Mouse (Mus musculus) erythroblast, embryonic 14.5 days (primary cell): Measurements from ENCODE around the gene Elmsan1. TPM values are rescaled to one million over a fixed set of nuclear protein-coding genes. Genes with fewer than 3 reads are reported as not detected.
A peak's percentile ranks its signal among the peaks of the same experiment; 100 is the strongest.
"Not testable (repeated sequence)": the region's sequence is repeated elsewhere in the genome, so short reads cannot be mapped to it uniquely, and the experiment has no call there.

Source experiments
- H3K27me3 ChIP-seq: 2 replicates; pipeline ENCODE4 v1.6.1; 2012; ENCODE audit warnings: inconsistent platforms; ENCODE audit not compliant: control insufficient read depth
- H3K36me3 ChIP-seq: 2 replicates; pipeline ENCODE4 v1.6.1; 2012; ENCODE audit warnings: mild to moderate bottlenecking, inconsistent platforms; ENCODE audit not compliant: control insufficient read depth
- H3K4me1 ChIP-seq: 2 replicates; pipeline ENCODE4 v1.6.1; 2012; ENCODE audit warnings: inconsistent platforms; ENCODE audit not compliant: control insufficient read depth
- H3K4me3 ChIP-seq: replicated peaks from 2 replicates; pipeline ENCODE3; 2012; ENCODE audit warnings: moderate library complexity, mild to moderate bottlenecking, inconsistent platforms
- H3K9me3 ChIP-seq: 2 replicates; pipeline ENCODE4 v1.6.1; 2012; ENCODE audit warnings: low read length, inconsistent platforms, mixed read lengths; ENCODE audit not compliant: control insufficient read depth
- GATA1 ChIP-seq: IDR thresholded peaks from 2 replicates; pipeline ENCODE4 v1.6.1; 2012; ENCODE audit warnings: low read length, inconsistent platforms, mixed read lengths
- TAL1 ChIP-seq: IDR thresholded peaks from 3 replicates; pipeline ENCODE4 v1.6.1; 2012; ENCODE audit warnings: low read length, inconsistent platforms, mixed read lengths
- polyA plus RNA-seq: library from polyadenylated mRNA; stranded (reverse); fragments of >175 nt; gene quantifications from 2 replicates; pipeline ENCODE4 v1.2.3, GENCODE M21; 2012

Gene Elmsan1
- polyA plus RNA-seq, 1 experiment, result 2.8 TPM

GRCm38 (mm10) chr12:84107012-84107411 is 111.7 kb downstream of the Elmsan1 start:
- Histone ChIP-seq H3K27me3 (no peaks in the 10 kb centered on the region), H3K4me3 (no peak overlapping the region), H3K36me3 (no peaks in the 10 kb centered on the region), H3K9me3 (no peaks in the 10 kb centered on the region), H3K4me1 (no peaks in the 10 kb centered on the region; the same call in 1 of the 2 replicates)
- TF ChIP-seq GATA1 (no peak), TAL1 (no peak)

GRCm38 (mm10) chr12:84101493-84101845 is 117.2 kb downstream of the Elmsan1 start:
- no peak for TF ChIP-seq TAL1
- TF ChIP-seq GATA1, result no peak
- Histone ChIP-seq H3K36me3 (no peaks in the 10 kb centered on the region), H3K4me1 (peaks cover 19% of the 10 kb centered on the region), H3K4me3 (peak overlapping the region; percentile 66), H3K27me3 (no peaks in the 10 kb centered on the region), H3K9me3 (no peaks in the 10 kb centered on the region)

- H3K36me3 ChIP-seq, H3K9me3 ChIP-seq, H3K27me3 ChIP-seq: not testable (repeated sequence)
- H3K4me3 ChIP-seq, result peak within 1 kb of the TSS; percentile 66
- H3K4me1 ChIP-seq, result peaks cover 19% of the 10 kb centered on the region
Observed at GRCm38 (mm10) chr12:84100604-84101492, 117.8 kb downstream of the Elmsan1 start, which contains the start of gene Acot6. Acot6 (plus strand) TSS chr12:84100654.

- Histone ChIP-seq H3K4me3 (no peak overlapping the region), H3K4me1 (peaks cover 19% of the 10 kb centered on the region), H3K9me3 (peaks cover 5% of the 10 kb centered on the region; the same call in 1 of the 2 replicates), H3K27me3 (no peaks in the 10 kb centered on the region), H3K36me3 (no peaks in the 10 kb centered on the region)
- TF ChIP-seq GATA1, result no peak
Observed at GRCm38 (mm10) chr12:84100071-84100470, 118.6 kb downstream of the Elmsan1 start.

GRCm38 (mm10) chr12:84099605-84100004 is 119.1 kb downstream of the Elmsan1 start:
- peaks cover 5% of the 10 kb centered on the region; the same call in 1 of the 2 replicates for H3K9me3 ChIP-seq
- TF ChIP-seq TAL1 (no peak), GATA1 (no peak)
- H3K27me3 ChIP-seq, result no peaks in the 10 kb centered on the region
- no peaks in the 10 kb centered on the region for H3K36me3 ChIP-seq
- no peak overlapping the region for H3K4me3 ChIP-seq
- peaks cover 19% of the 10 kb centered on the region for H3K4me1 ChIP-seq

Other genes with a start within 250 kb of the Elmsan1 start
- gene Heatr4, start 234.0 kb downstream of the Elmsan1 start, polyA plus RNA-seq, result not detected in 2 replicates
- 0.05 TPM in 1 of 2 replicates, not detected in the other for gene Acot2, start 231.0 kb downstream of the Elmsan1 start, polyA plus RNA-seq
- gene Acot1, start 209.4 kb downstream of the Elmsan1 start, polyA plus RNA-seq, result 0.01 and 0.05 TPM in 2 replicates
- 0.01 and 0.06 TPM in 2 replicates for gene Acot4, start 180.5 kb downstream of the Elmsan1 start, polyA plus RNA-seq
- not detected in 2 replicates for gene Gm49366, start 179.9 kb downstream of the Elmsan1 start, polyA plus RNA-seq
- gene Acot3, start 166.7 kb downstream of the Elmsan1 start, polyA plus RNA-seq, result 0.02 and 0.05 TPM in 2 replicates
- gene Acot5, start 149.6 kb downstream of the Elmsan1 start, polyA plus RNA-seq, result not detected in 2 replicates
- not detected in 2 replicates for gene Acot6, start 118.2 kb downstream of the Elmsan1 start, polyA plus RNA-seq
- not detected in 2 replicates for gene Dnal1, start 104.5 kb downstream of the Elmsan1 start, polyA plus RNA-seq
- 0.02 and 0.03 TPM in 2 replicates for gene Pnma1, start 70.4 kb downstream of the Elmsan1 start, polyA plus RNA-seq
- 0.32 TPM in 2 replicates for gene Ptgr2, start 66.4 kb upstream of the Elmsan1 start, polyA plus RNA-seq
- 0.24 and 0.37 TPM in 2 replicates for gene Zfp410, start 98.0 kb upstream of the Elmsan1 start, polyA plus RNA-seq
- 0.84 and 1.3 TPM in 2 replicates for gene Coq6, start 142.8 kb upstream of the Elmsan1 start, polyA plus RNA-seq
- gene Fam161b, start 143.0 kb upstream of the Elmsan1 start, polyA plus RNA-seq, result 0.03 and 0.10 TPM in 2 replicates
- 0.15 and 0.21 TPM in 2 replicates for gene Entpd5, start 190.1 kb upstream of the Elmsan1 start, polyA plus RNA-seq
- gene Bbof1, start 190.2 kb upstream of the Elmsan1 start, polyA plus RNA-seq, result 0.03 and 0.05 TPM in 2 replicates
- gene Rnf113a2, start 198.3 kb upstream of the Elmsan1 start, polyA plus RNA-seq, result 4.3 and 4.9 TPM in 2 replicates
- gene Aldh6a1, start 232.1 kb upstream of the Elmsan1 start, polyA plus RNA-seq, result 0.02 TPM in 1 of 2 replicates, not detected in the other
- 0.05 and 0.09 TPM in 2 replicates for gene Lin52, start 232.5 kb upstream of the Elmsan1 start, polyA plus RNA-seq